Mouse (Mus musculus): ENCODE results near the gene Amph.

GRCm38 (mm10) chr13:19025091-19025688 lies 77.2 kb downstream of the Amph start:
- TF ChIP-seq POLR2A (IDR thresholded peaks at IDR 0.05; ENCODE audit: extremely low read depth, insufficient read depth, low read length): no peak
- no peak for TF ChIP-seq CTCF (IDR thresholded peaks at IDR 0.05; ENCODE audit: extremely low read depth, insufficient read depth, low read length)

Measured in cortical plate, adult 2 months (tissue).